Mouse (Mus musculus) spleen, embryonic (tissue): Measurements from ENCODE around the gene Hdhd5.

Experiments
- CTCF ChIA-PET: fragments of 350-600 bp; sonication (Branson Sonifier 250); formaldehyde crosslinking; loops from one replicate; lab custom pipeline; 2022; lab: Charles Lee

The Hdhd5 gene

DNA sequence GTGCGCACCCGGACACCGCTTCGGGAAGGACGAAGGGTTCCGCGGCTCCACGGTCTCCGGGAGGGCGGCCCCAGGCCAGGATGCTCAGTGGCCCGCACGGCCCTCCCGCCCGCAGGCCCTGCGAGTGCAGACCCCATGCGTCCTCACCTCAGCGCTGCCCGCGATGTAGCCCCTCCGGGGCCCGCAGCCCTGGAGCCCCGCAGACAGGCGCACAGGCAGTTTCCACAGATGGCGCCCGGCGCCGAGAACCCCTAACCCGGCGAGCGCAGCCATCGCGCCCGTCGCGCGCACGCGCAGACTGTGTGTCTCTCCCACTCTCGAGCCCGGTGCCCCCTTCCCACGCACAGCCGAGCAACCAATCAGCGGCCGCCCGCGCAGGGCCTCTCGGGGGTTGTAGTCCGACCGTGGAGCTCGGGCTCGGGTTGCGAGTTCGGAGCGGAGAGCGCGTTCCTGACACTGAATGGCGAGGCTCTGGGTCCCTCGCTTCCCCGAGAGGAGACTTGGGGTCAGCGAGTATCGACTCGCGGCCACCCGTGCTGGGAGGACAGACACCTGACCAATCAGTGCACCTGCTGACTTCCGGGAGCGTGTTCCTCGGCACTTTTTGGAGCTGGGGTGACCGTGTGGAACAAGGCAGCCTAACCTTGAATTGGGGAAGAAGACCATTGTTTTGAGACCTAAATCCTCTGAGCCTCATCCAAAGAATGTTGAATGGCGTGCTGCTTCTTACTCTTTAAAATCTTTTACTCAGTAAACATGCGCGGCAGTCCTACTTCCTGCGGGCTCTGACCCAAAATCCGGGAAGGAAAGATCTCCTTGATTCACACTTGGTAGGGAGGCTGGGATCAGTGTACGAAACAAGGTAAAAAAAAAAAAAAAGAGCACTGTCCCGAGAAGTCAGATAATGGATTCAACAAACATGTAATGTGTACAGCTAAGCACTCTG, at the start of gene Hdhd5:
TSS of gene Hdhd5 (minus strand) at position 300 of the 946 bp plus-strand sequence.
- CTCF ChIA-PET: no interaction called here

DNA sequence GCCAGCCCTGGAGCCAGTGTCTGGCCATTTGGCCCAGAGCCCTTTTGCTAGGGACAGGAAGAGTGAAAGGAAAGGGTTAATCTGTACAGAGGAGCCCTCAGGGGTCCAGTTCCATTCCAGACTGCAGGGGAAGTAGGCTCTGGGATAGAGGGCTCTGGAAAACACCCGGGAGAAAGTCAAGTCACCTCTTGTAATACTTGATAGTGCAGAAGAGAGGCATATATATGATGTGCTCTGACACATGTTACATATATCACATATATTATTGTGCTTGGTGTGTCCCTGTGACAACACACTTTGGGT, 49.5 kb upstream of the Hdhd5 start:
- CTCF ChIA-PET: interaction anchor here (0.6 to 0.7 kb wide), 3 partner anchors 13 to 136 kb away, joined by 3 to 7 read pairs (median 5); no protein-coding TSS in a partner anchor

DNA sequence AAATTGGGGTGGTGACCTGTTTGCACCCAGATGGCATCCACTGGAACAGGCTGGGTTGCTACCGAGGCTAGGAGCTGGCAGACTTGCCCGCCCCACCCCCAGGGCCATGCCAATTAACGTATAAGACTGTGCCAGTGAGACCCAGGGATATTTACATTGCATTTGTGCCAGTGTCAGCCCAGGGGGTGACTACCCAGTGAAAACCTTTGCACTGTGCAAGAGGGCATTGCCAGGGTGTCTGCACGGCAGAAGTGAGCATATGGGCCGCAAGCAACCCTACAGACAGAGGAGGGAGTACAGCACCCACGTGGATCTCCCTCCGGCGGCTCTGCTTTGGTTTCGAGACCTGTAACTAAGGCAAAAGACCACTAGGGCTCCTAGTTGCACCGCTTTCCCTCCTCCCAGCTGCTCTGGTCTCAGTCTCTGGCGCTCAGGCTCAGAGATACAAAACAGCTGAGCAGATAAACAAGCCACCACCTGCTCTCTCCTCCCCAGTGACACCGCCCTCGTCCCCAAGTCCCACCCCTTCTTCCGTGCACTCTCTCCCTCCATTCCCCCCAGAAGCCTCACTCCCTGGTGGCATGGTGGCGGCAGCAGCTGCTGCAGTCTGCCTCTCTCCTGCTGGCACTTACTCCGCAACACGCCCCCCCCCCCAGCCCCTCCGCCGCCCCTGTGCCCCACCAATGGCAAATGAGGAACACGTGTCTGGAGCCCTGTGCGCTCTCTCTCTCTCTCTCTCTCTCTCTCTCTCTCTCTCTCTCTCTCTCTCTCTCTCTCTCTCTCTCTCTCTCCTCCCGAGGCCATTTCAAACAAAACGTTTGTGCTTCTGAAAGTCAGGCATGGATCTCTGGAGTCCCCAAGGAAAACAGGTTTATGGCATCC, 49.0 kb upstream of the Hdhd5 start:
- CTCF ChIA-PET: interaction anchor here (0.6 kb wide), 1 partner anchor 59 kb away, joined by 13 read pairs; no protein-coding TSS in a partner anchor

DNA sequence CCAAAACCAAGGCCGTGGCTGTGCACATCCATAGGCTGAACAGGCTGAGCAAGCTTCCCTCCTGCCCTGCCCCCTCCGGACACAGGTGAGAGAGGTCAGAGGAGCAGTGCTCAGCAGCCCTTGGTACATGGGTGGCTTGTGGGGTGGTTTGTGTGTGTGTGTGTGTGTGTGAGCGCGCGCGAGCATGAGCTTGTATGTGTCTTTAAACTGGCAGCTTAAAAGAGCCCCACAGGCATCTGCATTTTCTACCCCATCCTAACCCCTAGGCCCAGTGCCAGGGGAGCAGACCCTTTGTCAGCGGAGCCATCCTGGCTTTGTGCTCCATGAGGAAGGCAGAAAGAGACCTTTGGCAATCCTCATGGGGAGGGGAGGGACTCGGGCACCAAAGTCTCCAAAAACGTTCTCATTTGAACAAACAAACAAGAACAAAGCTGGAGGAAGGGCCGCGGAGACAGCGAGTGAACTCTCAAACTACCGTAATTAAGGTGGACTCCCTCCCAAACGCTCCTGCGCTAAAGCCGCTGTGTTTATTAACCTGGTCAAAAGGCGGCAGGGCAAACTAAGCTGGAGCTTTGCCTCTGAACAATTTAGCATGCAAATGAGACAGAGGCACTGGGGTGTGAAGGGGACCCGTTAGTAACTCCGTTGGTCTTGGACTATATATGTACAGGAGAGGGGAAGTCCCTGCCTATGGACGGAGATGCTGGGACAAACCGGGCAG, 48.2 kb upstream of the Hdhd5 start:
- CTCF ChIA-PET: interaction anchor here (0.6 to 0.8 kb wide), 3 partner anchors 10 to 58 kb away, joined by 3 to 13 read pairs (median 5); no protein-coding TSS in a partner anchor

DNA sequence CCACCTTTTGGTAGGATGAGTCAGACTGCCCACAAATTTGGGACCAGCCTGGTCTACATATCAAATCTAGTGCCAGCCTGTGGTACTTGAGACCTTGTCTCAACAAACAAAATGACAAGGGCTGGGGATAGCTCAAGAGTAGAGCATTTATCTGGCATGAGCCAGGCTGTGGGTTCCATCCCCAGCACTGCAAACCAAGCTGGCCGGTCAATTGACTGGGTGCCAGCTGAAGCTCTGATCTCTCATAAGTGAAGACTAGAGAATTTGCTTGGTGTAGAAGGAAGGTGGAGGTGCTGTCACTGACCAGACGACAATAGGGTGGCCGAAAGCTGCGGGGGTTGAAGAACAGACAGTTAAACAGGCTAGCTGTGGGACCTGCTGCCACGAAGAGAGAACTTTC, 47.4 kb upstream of the Hdhd5 start:
- CTCF ChIA-PET: interaction anchor here (0.8 kb wide), 2 partner anchors 9 to 10 kb away, joined by 3 to 5 read pairs; no protein-coding TSS in a partner anchor

DNA sequence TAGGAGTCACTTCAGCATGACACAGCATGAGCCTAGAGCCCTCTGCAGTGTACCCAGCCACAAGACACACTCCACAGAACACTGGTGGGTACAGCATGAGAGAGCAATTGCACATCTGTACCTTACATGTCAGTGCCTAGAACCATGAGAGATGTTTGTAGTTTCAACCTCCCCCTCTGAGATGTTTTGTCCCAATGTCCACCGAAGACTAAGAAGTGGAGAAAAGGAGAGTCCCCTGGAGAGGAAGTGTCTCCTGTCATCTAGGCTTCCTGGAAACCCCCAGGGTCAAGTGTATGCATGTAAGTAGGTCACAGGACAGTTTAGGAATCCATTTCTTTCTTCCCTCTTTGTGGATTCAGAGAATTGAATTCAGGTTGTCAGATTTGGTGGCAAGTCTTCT, 41.3 kb upstream of the Hdhd5 start:
- CTCF ChIA-PET: no interaction called here

DNA sequence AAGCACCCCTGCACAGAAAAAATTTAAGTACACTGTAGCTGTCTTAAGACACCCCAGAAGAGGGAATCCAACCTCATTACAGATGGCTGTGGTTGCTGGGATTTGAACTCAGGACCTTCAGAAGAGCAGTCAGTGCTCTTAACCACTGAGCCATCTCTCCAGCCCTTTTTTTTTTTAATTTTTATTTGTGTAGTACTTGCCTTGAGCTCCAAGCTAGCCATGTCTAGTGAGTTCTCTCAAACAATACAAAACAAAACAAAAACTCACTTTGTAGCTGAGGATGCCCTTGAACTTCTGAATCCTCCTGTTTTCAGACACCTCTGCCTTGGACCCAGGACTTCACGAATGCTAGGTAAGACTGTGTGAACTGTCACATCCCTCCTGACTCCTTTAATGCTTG, 37.1 kb upstream of the Hdhd5 start:
- CTCF ChIA-PET: interaction anchor here (0.6 to 1.4 kb wide), 2 partner anchors 10 to 106 kb away, joined by 4 to 5 read pairs; no protein-coding TSS in a partner anchor

DNA sequence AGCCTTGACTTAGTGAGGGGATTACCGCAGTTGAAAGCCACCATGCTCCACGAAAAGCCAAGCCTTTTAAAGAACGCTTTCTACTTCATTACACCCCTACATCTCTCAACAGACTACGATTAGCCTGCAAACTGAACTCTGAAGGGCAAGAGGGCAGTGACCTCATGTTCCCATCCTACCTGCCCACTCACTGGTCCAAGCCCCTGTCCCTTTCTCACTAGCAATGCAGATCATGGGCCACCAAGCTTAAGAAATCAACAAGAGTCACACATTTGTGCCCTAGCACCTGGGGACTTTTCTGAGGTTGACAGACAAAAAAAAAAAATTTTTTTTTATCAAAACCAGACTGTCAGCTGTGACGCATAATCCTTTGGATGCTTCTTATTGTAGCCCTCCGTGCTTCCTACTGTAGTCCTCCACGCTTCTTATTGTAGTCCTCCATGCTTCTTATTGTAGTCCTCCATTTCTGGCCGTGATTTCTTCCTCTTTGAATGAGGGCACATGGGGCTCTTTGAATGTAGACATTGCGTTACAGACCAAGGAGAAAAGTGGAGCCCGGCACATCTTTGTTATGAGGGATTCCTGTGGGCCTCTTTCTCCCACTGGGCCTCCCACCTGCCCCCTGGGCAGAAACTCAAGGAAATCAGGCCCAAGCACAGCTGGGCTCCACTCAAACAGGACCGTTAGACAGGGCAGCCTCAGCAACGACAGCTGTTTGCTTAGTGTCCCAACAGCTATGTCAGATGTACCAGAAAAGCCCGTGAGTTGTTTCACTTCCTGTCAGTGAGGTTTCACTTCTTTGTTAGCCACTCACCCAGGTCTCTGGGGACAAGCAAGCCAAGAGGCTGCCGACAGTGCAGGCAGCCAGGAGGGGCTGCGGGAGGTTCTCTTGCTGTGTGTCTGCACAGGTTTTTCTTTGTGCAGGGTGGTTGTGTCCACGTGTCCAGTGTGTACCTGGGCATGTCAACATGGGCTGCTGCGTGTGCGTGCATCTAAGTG, 36.1 kb upstream of the Hdhd5 start:
- CTCF ChIA-PET: interaction anchor here (0.5 to 1.4 kb wide), 3 partner anchors 11 to 16 kb away, joined by 3 to 5 read pairs (median 4); no protein-coding TSS in a partner anchor

DNA sequence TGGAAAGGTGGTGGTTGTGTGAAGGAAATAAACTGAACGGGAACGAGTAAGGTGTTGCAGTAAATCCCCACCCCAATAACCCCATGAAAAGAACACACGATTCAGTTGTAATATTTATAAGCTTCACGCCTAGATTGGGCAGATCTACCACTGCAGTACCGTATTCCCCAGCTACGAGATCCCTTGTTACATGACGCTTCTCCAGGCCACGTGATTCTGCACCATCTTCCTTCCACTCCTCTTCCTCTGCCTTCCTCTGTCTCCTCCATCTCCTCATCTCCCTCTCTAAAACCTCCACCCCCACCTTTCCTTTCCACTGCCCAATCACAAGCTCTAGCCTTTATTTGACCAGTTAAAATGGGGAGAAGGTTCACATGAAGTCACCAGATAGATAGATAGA, 25.5 kb upstream of the Hdhd5 start:
- CTCF ChIA-PET: interaction anchor here (0.6 kb wide), 2 partner anchors 14 to 36 kb away, joined by 3 to 7 read pairs; no protein-coding TSS in a partner anchor

DNA sequence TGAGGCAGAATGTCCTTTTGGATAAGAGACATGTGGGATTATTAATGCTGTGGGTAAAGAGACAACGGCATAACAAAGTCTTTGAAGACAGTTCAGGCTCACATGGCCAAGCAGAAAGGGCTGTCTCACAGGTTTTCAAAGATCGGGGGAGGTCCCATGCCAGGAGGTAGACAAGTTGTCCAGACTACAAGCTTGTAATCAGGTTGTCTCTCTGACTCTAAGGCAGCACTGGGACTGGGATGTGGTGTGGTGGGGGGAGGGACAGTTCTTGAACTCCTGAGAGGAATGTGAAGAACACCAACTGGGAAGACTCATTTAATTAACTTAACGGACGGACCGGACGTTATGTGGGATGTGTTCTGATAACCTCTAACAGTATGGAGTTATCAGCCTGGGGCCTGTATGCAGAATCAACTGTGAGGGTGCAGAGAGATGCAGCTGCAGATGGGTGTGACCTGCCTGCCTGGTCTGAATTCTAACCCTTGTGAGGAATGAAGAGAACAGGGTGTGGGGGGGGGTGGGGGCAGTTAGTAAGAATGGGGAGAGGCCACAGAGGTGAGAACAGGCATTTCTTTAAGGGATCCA, 25.0 kb upstream of the Hdhd5 start:
- CTCF ChIA-PET: interaction anchor here (0.6 kb wide), 2 partner anchors 14 to 107 kb away, joined by 3 to 7 read pairs; no protein-coding TSS in a partner anchor

DNA sequence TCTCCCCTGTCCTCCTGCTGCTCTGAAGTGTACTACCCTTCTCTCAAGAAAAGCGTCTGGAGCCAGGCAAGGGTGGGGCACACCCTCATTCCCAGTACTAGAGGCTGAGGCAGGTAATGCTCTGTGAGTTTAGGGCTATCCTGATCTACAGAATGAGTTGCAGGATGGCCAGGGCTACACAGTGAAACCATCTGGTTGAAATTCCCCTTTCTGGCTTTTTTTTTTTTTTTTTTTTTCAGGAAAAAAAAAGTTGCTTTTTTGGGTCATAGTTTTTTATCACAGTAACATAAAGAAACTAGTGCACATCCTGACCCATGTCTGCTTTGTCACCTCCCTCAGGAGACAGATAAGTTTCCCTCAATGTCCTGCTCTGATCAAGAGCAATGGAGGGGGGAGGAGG, 24.0 kb upstream of the Hdhd5 start:
- CTCF ChIA-PET: no interaction called here

DNA sequence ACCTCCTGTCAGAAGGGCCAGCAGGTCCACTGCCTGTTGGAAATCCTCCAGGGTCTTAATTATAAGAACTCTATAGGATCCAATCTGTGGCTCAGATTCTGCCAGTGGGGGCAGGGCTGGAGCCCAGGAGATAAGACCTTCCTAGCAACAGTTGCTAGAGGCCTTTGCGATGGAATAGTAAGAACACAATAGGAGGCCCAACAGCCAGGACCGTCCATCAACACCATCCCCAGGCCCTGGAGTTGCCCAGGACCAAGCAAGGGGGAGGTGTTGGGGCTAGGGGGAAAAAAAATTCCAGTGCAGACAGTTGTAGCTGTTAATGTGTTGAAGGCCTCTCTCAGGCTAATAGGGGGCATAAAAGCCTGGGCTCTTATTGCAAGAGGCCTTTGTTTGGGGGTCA, 19.1 kb upstream of the Hdhd5 start:
- CTCF ChIA-PET: no interaction called here

DNA sequence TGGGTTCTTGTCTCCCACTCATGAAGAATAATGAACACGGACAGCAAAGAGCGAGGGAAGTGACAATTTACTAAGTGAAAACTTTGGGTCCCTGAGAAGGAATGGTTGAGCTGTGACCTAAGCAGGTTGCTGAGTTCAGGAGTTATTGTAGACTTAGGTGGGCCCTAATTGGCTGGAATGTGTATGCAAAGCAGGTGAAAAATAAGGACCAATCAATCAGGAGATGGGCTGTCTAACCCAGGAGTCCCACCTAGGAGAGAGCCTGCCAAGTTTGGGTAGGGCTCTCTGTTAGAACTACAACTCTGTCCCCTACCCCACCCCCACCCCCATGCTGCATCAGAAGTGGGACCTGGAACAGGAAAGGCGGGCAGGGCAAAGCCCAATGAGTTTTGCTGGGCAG, 17.5 kb upstream of the Hdhd5 start:
- CTCF ChIA-PET: no interaction called here

DNA sequence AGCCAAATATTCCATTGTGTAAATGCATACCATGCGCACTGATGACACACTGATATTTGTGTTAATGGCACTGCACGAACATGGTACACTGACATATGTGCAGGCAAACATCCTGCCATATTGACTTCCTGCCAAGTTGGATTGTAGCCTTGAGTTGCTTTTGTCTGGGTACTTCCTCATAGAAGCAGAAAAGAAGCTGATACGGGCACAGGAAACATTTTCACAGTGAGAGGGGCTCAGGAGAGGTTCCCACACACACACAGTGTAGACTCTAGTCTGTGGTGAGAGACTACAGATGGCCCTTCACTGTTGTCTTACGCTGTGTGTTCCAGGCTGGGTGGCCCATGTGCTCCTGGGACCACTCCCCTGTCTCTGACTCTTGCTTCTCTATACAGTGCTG, 15.9 kb upstream of the Hdhd5 start:
- CTCF ChIA-PET: interaction anchor here (0.6 kb wide), 1 partner anchor 56 kb away, joined by 4 read pairs; no protein-coding TSS in a partner anchor

DNA sequence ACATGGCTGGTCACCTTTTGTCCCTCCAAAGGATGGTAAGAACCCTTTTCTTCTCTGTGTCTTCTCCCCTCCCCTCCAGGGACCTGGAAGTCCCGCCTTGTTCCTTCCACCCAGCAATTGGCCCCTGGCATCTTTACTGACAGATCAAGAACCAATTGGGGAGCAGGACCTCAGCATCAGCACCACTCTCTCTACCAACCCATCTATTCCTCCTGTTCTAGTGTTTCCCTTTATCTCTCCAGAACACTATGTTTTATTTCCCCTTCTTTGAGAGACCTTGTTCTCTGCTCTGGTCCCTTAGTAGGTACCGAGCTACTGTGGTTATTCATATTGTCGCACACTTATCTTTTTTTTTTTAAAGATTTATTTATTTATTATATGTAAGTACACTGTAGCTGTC, 15.2 kb upstream of the Hdhd5 start:
- CTCF ChIA-PET: interaction anchor here (0.6 kb wide), 1 partner anchor 57 kb away, joined by 4 read pairs; no protein-coding TSS in a partner anchor

DNA sequence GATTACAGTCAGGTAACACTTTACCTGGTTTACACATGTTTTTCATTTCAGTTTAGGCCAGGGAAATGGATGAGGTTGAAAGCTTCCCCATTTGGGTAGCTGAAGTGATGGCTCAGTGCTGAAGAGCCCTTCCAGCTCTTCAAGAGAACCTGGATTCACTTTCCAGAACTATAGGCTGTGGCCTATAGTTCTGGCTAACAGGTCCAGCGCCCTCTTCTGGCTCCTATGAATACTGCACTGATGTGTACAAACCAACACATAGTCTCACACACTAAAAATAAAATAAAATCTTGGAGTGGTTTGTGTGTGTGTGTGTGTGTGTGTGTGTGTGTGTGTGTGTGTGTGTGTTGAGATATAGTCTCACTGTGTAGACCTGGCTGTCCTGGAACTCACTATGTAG, 10.9 kb upstream of the Hdhd5 start:
- CTCF ChIA-PET: interaction anchor here (0.5 to 0.7 kb wide), 4 partner anchors 11 to 241 kb away, joined by 3 to 6 read pairs (median 4); no protein-coding TSS in a partner anchor

DNA sequence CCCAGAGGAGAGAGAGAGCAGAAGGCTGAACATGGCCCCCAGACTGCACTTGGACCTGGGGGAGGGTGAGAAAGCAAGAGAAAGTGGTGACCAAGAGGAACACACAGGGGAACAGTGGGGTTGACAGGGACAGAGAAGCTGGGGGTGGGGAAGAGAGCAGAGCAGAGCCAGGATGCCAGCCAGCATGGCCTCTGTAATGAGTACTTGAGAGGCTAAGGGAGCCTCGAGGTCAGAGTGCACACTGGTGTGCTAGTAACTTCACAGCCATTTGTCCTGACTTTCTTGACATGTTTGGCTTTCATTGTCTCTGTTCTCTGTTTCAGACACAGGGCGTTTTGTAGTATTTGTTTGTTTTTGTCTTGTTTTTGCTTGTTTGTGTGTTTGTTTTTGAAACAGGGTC, 10.3 kb upstream of the Hdhd5 start:
- CTCF ChIA-PET: interaction anchor here (0.6 to 1.1 kb wide), 3 partner anchors 40 to 242 kb away, joined by 3 to 6 read pairs (median 3); no protein-coding TSS in a partner anchor

DNA sequence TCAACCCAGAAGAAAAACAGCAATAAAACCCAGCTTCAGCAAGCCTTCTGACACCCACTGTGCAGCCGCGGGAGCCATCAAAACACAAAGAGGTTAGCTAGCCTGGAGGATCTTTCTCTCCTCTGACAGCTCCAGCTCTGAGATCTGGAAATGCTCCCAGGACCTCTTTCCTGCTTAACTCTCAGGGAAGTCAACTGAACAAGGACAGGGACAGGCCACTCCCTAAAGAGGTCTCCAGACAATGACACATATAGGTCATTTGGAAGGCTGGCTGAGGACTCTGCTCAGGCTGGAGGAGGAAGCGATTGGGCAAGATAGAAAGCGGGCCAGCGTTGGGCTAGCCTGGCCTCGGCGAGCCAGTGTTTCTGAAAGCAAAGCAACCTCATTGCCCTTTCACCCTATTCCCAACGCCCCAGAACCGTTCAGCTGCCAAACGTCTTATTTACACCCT, 8.7 kb upstream of the Hdhd5 start:
- CTCF ChIA-PET: interaction anchor here (2.4 kb wide), 1 partner anchor 134 kb away, joined by 8 read pairs; no protein-coding TSS in a partner anchor
